Mouse (Mus musculus): ENCODE data around the gene Shank2.

DNA sequence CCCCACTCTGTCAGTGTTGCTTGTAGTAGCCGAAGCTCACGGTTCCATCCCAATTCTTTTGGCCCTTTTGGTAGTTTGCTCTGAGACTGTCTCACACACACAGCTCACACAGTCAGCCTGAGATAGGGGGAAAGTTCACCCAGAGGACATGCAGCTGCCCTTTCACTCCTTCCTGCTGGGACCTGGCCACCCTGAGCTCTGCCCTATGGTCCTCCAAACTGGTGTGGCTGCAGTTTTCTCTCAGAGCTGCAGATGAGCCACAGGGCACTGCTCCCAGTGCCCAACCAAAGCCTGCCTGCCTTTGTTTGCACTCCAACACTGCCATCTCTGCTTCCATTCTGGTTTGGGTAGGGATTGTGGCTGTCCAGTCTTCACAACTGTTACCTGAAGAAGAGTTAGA is 388.0 kb downstream of the Shank2 start:
- no peak for TF ChIP-seq E2F4 (IDR thresholded peaks at IDR 0.05; ENCODE audit: borderline replicate concordance, low read depth, low read length)
- no peak for TF ChIP-seq CTCF (IDR thresholded peaks at IDR 0.05 in 2 of 3, conservative IDR thresholded peaks at IDR 0.05 in 1 of 3; ENCODE audit: control insufficient read depth in 1 of 3, insufficient read depth in 1 of 3, low read depth in 2 of 3, low read length in 3 of 3, poor library complexity in 1 of 3, severe bottlenecking in 1 of 3)
- no peak for TF ChIP-seq ZKSCAN1 (IDR thresholded peaks at IDR 0.05; ENCODE audit: low read depth, low read length)
- no peak for TF ChIP-seq GATA1 (IDR thresholded peaks at IDR 0.05; ENCODE audit: low read depth, low read length)
- no peak for TF ChIP-seq EP300 (IDR thresholded peaks at IDR 0.05; ENCODE audit: low read depth in 1 of 2, low read length in 2 of 2)
- TF ChIP-seq ZMIZ1 (IDR thresholded peaks at IDR 0.05; ENCODE audit: low read depth, low read length): no peak
- no peak for TF ChIP-seq POLR2A (IDR thresholded peaks at IDR 0.05; ENCODE audit: control insufficient read depth in 1 of 2, insufficient read depth in 1 of 2, low read depth in 1 of 2, low read length in 2 of 2, poor library complexity in 1 of 2)
- TF ChIP-seq KAT2A (conservative IDR thresholded peaks at IDR 0.05; ENCODE audit: low read depth, low read length): no peak
- TF ChIP-seq ZC3H11A (IDR thresholded peaks at IDR 0.05; ENCODE audit: low read depth, low read length): no peak
- TF ChIP-seq RCOR1 (IDR thresholded peaks at IDR 0.05; ENCODE audit: low read depth, low read length): no peak
